In genomic region chr10:95800693-95801442, GRCm38 (mm10) we compare ENCODE assay signal across 19 mouse cellular contexts. TPM values are rescaled to one million over a fixed set of nuclear protein-coding genes. Genes with fewer than 3 reads are reported as not detected.
DNase-seq lines count a peak whose midpoint lies in the region; ATAC-seq and TF ChIP-seq lines count a peak whose summit lies in the region.
"Had no signal": no experiment of that assay in that cellular context is flagged by ENCODE, and none has a peak within 500 bp of the region (broad histone marks: within the 10 kb centered on the region; RNA-seq: fewer than 3 reads in every experiment).

No protein-coding gene starts in this region.

- no peaks in the 10 kb centered on the region for H3K9me3 ChIP-seq in forebrain, postnatal 0 days (ENCODE audit: low read length)
- H3K9me3 ChIP-seq in forebrain, embryonic 12.5 days, result no peaks in the 10 kb centered on the region
- no peaks in the 10 kb centered on the region for H3K9me3 ChIP-seq in kidney, embryonic 15.5 days (replicated peaks)
- H3K9me3 ChIP-seq in hindbrain, embryonic 16.5 days (ENCODE audit: control insufficient read depth, low read length), result no peaks in the 10 kb centered on the region
- 0 out of 2 replicates have a peak, but pooled peaks cover 3% of the 10 kb centered on the region for H3K9me3 ChIP-seq in lung, postnatal 0 days (ENCODE audit: low read length)
- H3K9me3 ChIP-seq: embryonic facial prominence, embryonic 15.5 days; liver, embryonic 13.5 days; neural tube, embryonic 12.5 days had no signal

- no peak for TF ChIP-seq CTCF in forebrain, postnatal 0 days (IDR thresholded peaks at IDR 0.05; ENCODE audit: low read depth)
- no peak for TF ChIP-seq CTCF in brain, embryonic 14.5 days (IDR thresholded peaks at IDR 0.05; ENCODE audit: borderline replicate concordance, extremely low read depth, insufficient read depth, insufficient read length)
- no peak for TF ChIP-seq CTCF in lung, postnatal 0 days (IDR thresholded peaks at IDR 0.05)

- TF ChIP-seq POLR2A in brain, embryonic 14.5 days (IDR thresholded peaks at IDR 0.05; ENCODE audit: borderline replicate concordance, extremely low read depth, insufficient read depth, insufficient read length, poor library complexity, severe bottlenecking), result no peak

- no peak overlapping the region for H3K27ac ChIP-seq in forebrain, postnatal 0 days (ENCODE audit: low read depth, low read length)
- no peak overlapping the region for H3K27ac ChIP-seq in forebrain, embryonic 12.5 days
- H3K27ac ChIP-seq in kidney, embryonic 15.5 days, result 0 out of 2 replicates have a peak overlapping the region, but pooled peaks have one; percentile 32
- H3K27ac ChIP-seq in hindbrain, embryonic 16.5 days (ENCODE audit: low read depth, low read length), result peak overlapping the region; percentile 45; the same call in 1 of the 2 replicates
- no peak overlapping the region for H3K27ac ChIP-seq in lung, postnatal 0 days (ENCODE audit: low read length)
- H3K27ac ChIP-seq: embryonic facial prominence, embryonic 15.5 days; liver, embryonic 13.5 days; neural tube, embryonic 12.5 days had no signal

- no peak for TF ChIP-seq EP300 in lung, postnatal 0 days (IDR thresholded peaks at IDR 0.05)

- no peaks in the 10 kb centered on the region for H3K27me3 ChIP-seq in forebrain, postnatal 0 days (ENCODE audit: insufficient read depth, low read length)
- no peaks in the 10 kb centered on the region for H3K27me3 ChIP-seq in forebrain, embryonic 12.5 days
- no peaks in the 10 kb centered on the region for H3K27me3 ChIP-seq in kidney, embryonic 15.5 days
- H3K27me3 ChIP-seq in hindbrain, embryonic 16.5 days (replicated peaks; ENCODE audit: control insufficient read depth, insufficient read depth, low read length), result no peaks in the 10 kb centered on the region
- no peaks in the 10 kb centered on the region for H3K27me3 ChIP-seq in lung, postnatal 0 days (replicated peaks; ENCODE audit: insufficient read depth, low read length)
- H3K27me3 ChIP-seq: CH12.LX; embryonic facial prominence, embryonic 15.5 days; liver, embryonic 13.5 days; neural tube, embryonic 12.5 days had no signal

- 36% methylated on average over 7 of the region's 7 CpGs for WGBS in forebrain, postnatal 0 days
- WGBS in forebrain, embryonic 12.5 days, result 64% methylated on average over 7 of the region's 7 CpGs
- WGBS in kidney, embryonic 15.5 days, result 43% methylated on average over 7 of the region's 7 CpGs
- WGBS in hindbrain, embryonic 16.5 days, result 46% methylated on average over 7 of the region's 7 CpGs
- WGBS in lung, postnatal 0 days, result 69% methylated on average over 7 of the region's 7 CpGs

- no peaks in the 10 kb centered on the region for H3K36me3 ChIP-seq in forebrain, postnatal 0 days (ENCODE audit: insufficient read depth)
- no peaks in the 10 kb centered on the region for H3K36me3 ChIP-seq in forebrain, embryonic 12.5 days (replicated peaks)
- no peaks in the 10 kb centered on the region for H3K36me3 ChIP-seq in kidney, embryonic 15.5 days
- H3K36me3 ChIP-seq in hindbrain, embryonic 16.5 days (ENCODE audit: control insufficient read depth, insufficient read depth, low read length), result no peaks in the 10 kb centered on the region
- H3K36me3 ChIP-seq in lung, postnatal 0 days (ENCODE audit: insufficient read depth, low read length), result no peaks in the 10 kb centered on the region
- H3K36me3 ChIP-seq: embryonic facial prominence, embryonic 15.5 days; liver, embryonic 13.5 days; neural tube, embryonic 12.5 days had no signal

- ATAC-seq in forebrain, postnatal 0 days, result peak; percentile 43
- ATAC-seq in forebrain, embryonic 12.5 days (ENCODE audit: low FRiP score), result no peak
- ATAC-seq in kidney, embryonic 15.5 days (replicated peaks; ENCODE audit: low FRiP score), result no peak
- ATAC-seq in hindbrain, embryonic 16.5 days, result peak; percentile 69
- no peak for ATAC-seq in lung, postnatal 0 days

- H3K4me3 ChIP-seq in forebrain, postnatal 0 days (ENCODE audit: low read depth, low read length), result no peak overlapping the region
- no peak overlapping the region for H3K4me3 ChIP-seq in forebrain, embryonic 12.5 days (replicated peaks)
- H3K4me3 ChIP-seq in kidney, embryonic 15.5 days (replicated peaks), result no peak overlapping the region
- no peak overlapping the region for H3K4me3 ChIP-seq in hindbrain, embryonic 16.5 days (ENCODE audit: low read length)
- no peak overlapping the region for H3K4me3 ChIP-seq in lung, postnatal 0 days (ENCODE audit: low read depth, low read length)
- H3K4me3 ChIP-seq: embryonic facial prominence, embryonic 15.5 days; liver, embryonic 13.5 days; neural tube, embryonic 12.5 days had no signal

- H3K4me1 ChIP-seq in forebrain, postnatal 0 days (ENCODE audit: insufficient read depth), result no peaks in the 10 kb centered on the region
- H3K4me1 ChIP-seq in forebrain, embryonic 12.5 days, result peaks cover 3% of the 10 kb centered on the region; the same call in 1 of the 2 replicates
- peaks cover 6% of the 10 kb centered on the region; the same call in 1 of the 2 replicates for H3K4me1 ChIP-seq in kidney, embryonic 15.5 days
- peaks cover 6% of the 10 kb centered on the region for H3K4me1 ChIP-seq in hindbrain, embryonic 16.5 days (ENCODE audit: control insufficient read depth, insufficient read depth, low read depth, low read length)
- no peaks in the 10 kb centered on the region for H3K4me1 ChIP-seq in lung, postnatal 0 days (ENCODE audit: insufficient read depth, low read depth, low read length)
- H3K4me1 ChIP-seq: embryonic facial prominence, embryonic 15.5 days; liver, embryonic 13.5 days had no signal

- H3K9ac ChIP-seq in forebrain, postnatal 0 days, result no peak overlapping the region
- no peak overlapping the region for H3K9ac ChIP-seq in forebrain, embryonic 12.5 days
- no peak overlapping the region for H3K9ac ChIP-seq in kidney, embryonic 15.5 days
- no peak overlapping the region for H3K9ac ChIP-seq in hindbrain, embryonic 16.5 days (ENCODE audit: low read depth, low read length)
- no peak overlapping the region for H3K9ac ChIP-seq in lung, postnatal 0 days (replicated peaks; ENCODE audit: low read depth)
- H3K9ac ChIP-seq: embryonic facial prominence, embryonic 15.5 days; liver, embryonic 13.5 days; neural tube, embryonic 12.5 days had no signal

- DNase-seq in forebrain, postnatal 0 days, result peak; percentile 4
- DNase-seq in kidney, adult 18-20 months, result no peak
- peak; percentile 53 for DNase-seq in brain, embryonic 14.5 days (ENCODE audit: low read depth)
- DNase-seq in lung, postnatal 0 days (ENCODE audit: low spot score), result no peak
- DNase-seq in right cerebral cortex, postnatal 10 days (ENCODE audit: low spot score in 2 of 2), result no peak
- DNase-seq: gastrocnemius, postnatal 36 days; kidney, adult 9 months; liver, embryonic 13.5 days; lung, postnatal 14 days had no signal

- H3K4me2 ChIP-seq in forebrain, postnatal 0 days (ENCODE audit: low read depth), result no peak overlapping the region
- no peak overlapping the region for H3K4me2 ChIP-seq in forebrain, embryonic 12.5 days
- no peak overlapping the region for H3K4me2 ChIP-seq in kidney, embryonic 15.5 days
- no peak overlapping the region for H3K4me2 ChIP-seq in hindbrain, embryonic 16.5 days (ENCODE audit: low read length)
- H3K4me2 ChIP-seq in lung, postnatal 0 days (replicated peaks; ENCODE audit: low read depth, low read length), result no peak overlapping the region
- H3K4me2 ChIP-seq: embryonic facial prominence, embryonic 15.5 days; liver, embryonic 13.5 days; neural tube, embryonic 12.5 days had no signal

RNA-seq across cellular contexts. Expression of gene Gm33543, which starts 41.9 kb away (rescaled TPM):
- not detected in 2 replicates for total RNA-seq in forebrain, postnatal 0 days (2014; rRNA removed)
- polyA plus RNA-seq in forebrain, postnatal 0 days (2015; fragmentation: Nextera tagmentation; extraction: Ambion mirVana), result not detected in 2 replicates
- not detected in 2 replicates for polyA plus RNA-seq in forebrain, embryonic 12.5 days (2016; fragmentation: Nextera tagmentation; extraction: Ambion mirVana)
- polyA plus RNA-seq in kidney, embryonic 15.5 days (2015; fragmentation: Nextera tagmentation; extraction: Ambion mirVana), result 0.09 and 0.18 TPM in 2 replicates
- polyA plus RNA-seq in brain, embryonic 14.5 days (2012; rRNA removed), result not detected in 2 replicates
- not detected in 2 replicates for polyA plus RNA-seq in hindbrain, embryonic 16.5 days (2015; fragmentation: Nextera tagmentation; extraction: Ambion mirVana)
- not detected in 2 replicates for polyA plus RNA-seq in lung, postnatal 0 days (2015; fragmentation: Nextera tagmentation; extraction: Ambion mirVana)
- total RNA-seq: CH12.LX; layer of hippocampus, adult 8-10 months; left cerebral cortex, postnatal 14 days had no signal
- polyA plus RNA-seq: frontal cortex, adult 2 months; liver, embryonic 13.5 days; neural tube, embryonic 12.5 days; testis, adult 2 months had no signal

Comparison
In these comparisons a context has a peak if more than half of its experiments do, and no peak if none do; other contexts are left out.
1. ATAC-seq: peak in forebrain, postnatal 0 days (single experiment) and hindbrain, embryonic 16.5 days (single experiment); none in forebrain, embryonic 12.5 days (single experiment), kidney, embryonic 15.5 days (single experiment) and lung, postnatal 0 days (single experiment).
2. DNase-seq: peak in forebrain, postnatal 0 days (single experiment) and brain, embryonic 14.5 days (single experiment); none in kidney, adult 18-20 months (single experiment), lung, postnatal 0 days (single experiment) and right cerebral cortex, postnatal 10 days (0 of 2).
3. H3K27ac ChIP-seq: peak in kidney, embryonic 15.5 days (single experiment) and hindbrain, embryonic 16.5 days (single experiment); none in forebrain, postnatal 0 days (single experiment), forebrain, embryonic 12.5 days (single experiment) and lung, postnatal 0 days (single experiment).